Mouse (Mus musculus) stomach, postnatal 0 days (tissue): ENCODE measurements around the gene Cadm2. TPM values are rescaled to one million over a fixed set of nuclear protein-coding genes. Genes with fewer than 3 reads are reported as not detected.

Source experiments
- ATAC-seq: fragments of 200-750 bp; cut with Nextera tagmentation; 2 replicates; pipeline ENCODE4 v1.8.0; 2017; ENCODE audit not compliant: low FRiP score, low TSS enrichment
- DNase-seq: peaks from one replicate; pipeline ENCODE4 v3.0.0-alpha.2; 2016; ENCODE audit warnings: low spot score
- H3K27ac ChIP-seq: fragments of 300-500 bp; sonication (generic); replicated peaks from 2 replicates; pipeline ENCODE4 v1.5.1; 2014; ENCODE audit warnings: mild to moderate bottlenecking, control low read depth
- H3K27me3 ChIP-seq: fragments of 300-500 bp; sonication (generic); 2 replicates; pipeline ENCODE4 v1.6.1; 2014; ENCODE audit warnings: low read length; ENCODE audit not compliant: control insufficient read depth, insufficient read depth
- H3K36me3 ChIP-seq: fragments of 300-500 bp; sonication (generic); 2 replicates; pipeline ENCODE4 v1.6.1; 2014; ENCODE audit warnings: low read length, mixed read lengths; ENCODE audit not compliant: control insufficient read depth, insufficient read depth
- H3K4me1 ChIP-seq: fragments of 300-500 bp; sonication (generic); replicated peaks from 2 replicates; pipeline ENCODE4 v1.6.1; 2014; ENCODE audit warnings: antibody characterized with exemption; ENCODE audit not compliant: control insufficient read depth, insufficient read depth
- H3K4me2 ChIP-seq: fragments of 300-500 bp; sonication (generic); replicated peaks from 2 replicates; pipeline ENCODE4 v1.6.1; 2014; ENCODE audit warnings: low read depth, mild to moderate bottlenecking, control low read depth, moderate library complexity
- H3K4me3 ChIP-seq: fragments of 300-500 bp; sonication (generic); 2 replicates; pipeline ENCODE4 v1.5.1; 2014; ENCODE audit warnings: low read depth, low read length, control low read depth
- H3K9ac ChIP-seq: fragments of 300-500 bp; sonication (generic); 2 replicates; pipeline ENCODE4 v1.6.1; 2014; ENCODE audit warnings: mild to moderate bottlenecking, low read length, control low read depth, mixed read lengths
- H3K9me3 ChIP-seq: fragments of 300-500 bp; sonication (generic); 2 replicates; pipeline ENCODE4 v1.6.1; 2016; ENCODE audit warnings: low read length; ENCODE audit not compliant: control insufficient read depth
- CTCF ChIP-seq: IDR thresholded peaks from 2 replicates; pipeline ENCODE4 v1.5.1; 2016; ENCODE audit warnings: antibody characterized with exemption, low read depth, mild to moderate bottlenecking, moderate library complexity
- EP300 ChIP-seq: optimal IDR thresholded peaks from 2 replicates; pipeline ENCODE3; 2016; ENCODE audit warnings: antibody characterized with exemption
- WGBS: fragments of 180-500 bp; shearing (Covaris S2); extraction: QIAGEN DNeasy Blood & Tissue Kit; methylation state at CpG from one replicate; pipeline ENCODE4 v1.1.7; 2014; 5-methylcytosine and 5-hydroxymethylcytosine counted together
- polyA plus RNA-seq: library from polyadenylated mRNA; unstranded; fragments of >200 nt; fragmentation: Nextera tagmentation; extraction: Ambion mirVana; gene quantifications from 2 replicates; pipeline ENCODE4 v1.2.1, GENCODE M21; 2015

Gene Cadm2
- polyA plus RNA-seq, 1 experiment from 2014 or later, result 0.29 TPM

DNA sequence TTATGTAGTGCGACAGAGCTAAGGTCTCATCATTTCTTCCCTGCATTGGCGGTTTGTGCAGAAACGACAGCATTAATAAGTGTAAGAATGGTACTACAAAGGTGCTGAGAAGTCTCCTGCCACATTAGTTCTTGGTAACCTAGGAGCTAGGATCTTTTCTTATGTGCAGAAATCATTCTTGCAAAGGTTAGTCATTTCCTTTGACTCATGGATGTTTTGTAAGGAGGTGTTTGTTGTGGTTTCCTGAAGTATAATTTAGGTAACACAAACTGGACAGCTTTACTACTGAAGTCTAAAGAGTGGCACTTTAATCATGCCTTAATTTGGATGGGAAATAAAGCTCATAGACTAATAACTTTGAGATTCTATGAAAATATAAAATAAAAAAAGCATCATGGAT, 153.7 kb downstream of the Cadm2 start:
- WGBS, result 86% methylated on average over 3 of the region's 3 CpGs
- Histone ChIP-seq H3K36me3 (no peaks in the 10 kb centered on the region), H3K4me2 (no peak overlapping the region), H3K9ac (no peak overlapping the region), H3K4me3 (no peak overlapping the region), H3K9me3 (no peaks in the 10 kb centered on the region), H3K4me1 (no peaks in the 10 kb centered on the region), H3K27me3 (no peaks in the 10 kb centered on the region), H3K27ac (no peak overlapping the region)
- TF ChIP-seq CTCF, result no peak
- TF ChIP-seq EP300, result no peak
- no peak for ATAC-seq
- no peak for DNase-seq

DNA sequence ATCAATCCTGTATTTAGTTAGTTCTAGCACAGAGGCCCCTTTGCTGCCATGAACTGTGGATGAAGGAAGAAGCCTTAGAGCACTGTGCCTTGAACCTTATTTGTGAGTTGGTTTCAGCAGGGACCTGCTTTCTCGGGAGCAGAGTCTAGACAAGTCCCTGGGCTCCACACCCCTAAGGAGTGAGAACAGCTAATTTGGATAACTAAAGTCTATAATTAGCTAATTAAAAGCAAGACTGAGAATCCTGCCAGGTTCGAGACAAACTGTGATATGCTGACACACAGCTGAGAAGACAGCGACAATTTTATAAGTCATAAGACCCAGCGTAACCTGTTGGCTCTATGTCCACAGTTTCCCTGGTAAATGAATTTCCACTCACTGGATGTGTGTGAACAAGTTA, 184.4 kb downstream of the Cadm2 start:
- DNase-seq (no peak), ATAC-seq (no peak)
- H3K4me2 ChIP-seq, result no peak overlapping the region
- no peak overlapping the region for H3K27ac ChIP-seq
- H3K27me3 ChIP-seq, result no peaks in the 10 kb centered on the region
- H3K4me3 ChIP-seq, result no peak overlapping the region
- no peak overlapping the region for H3K9ac ChIP-seq
- 56% methylated on average over 4 of the region's 4 CpGs for WGBS
- H3K36me3 ChIP-seq, result no peaks in the 10 kb centered on the region
- no peaks in the 10 kb centered on the region for H3K4me1 ChIP-seq
- TF ChIP-seq EP300, result no peak
- no peak for TF ChIP-seq CTCF
- no peaks in the 10 kb centered on the region for H3K9me3 ChIP-seq

- no peak overlapping the region for H3K9ac ChIP-seq
- H3K9me3 ChIP-seq, result no peaks in the 10 kb centered on the region
- DNase-seq (no peak), ATAC-seq (no peak)
- H3K4me3 ChIP-seq, result no peak overlapping the region
- no peak overlapping the region for H3K4me2 ChIP-seq
- no peaks in the 10 kb centered on the region for H3K27me3 ChIP-seq
- TF ChIP-seq CTCF (no peak), EP300 (no peak)
- 28% methylated on average over 1 of the region's 1 CpGs for WGBS
- H3K4me1 ChIP-seq, result no peaks in the 10 kb centered on the region
- no peaks in the 10 kb centered on the region for H3K36me3 ChIP-seq
- no peak overlapping the region for H3K27ac ChIP-seq
Measured at GRCm38 (mm10) chr16:67425371-67425770, 195.3 kb downstream of the Cadm2 start.

- Histone ChIP-seq H3K27ac (no peak overlapping the region), H3K9me3 (no peaks in the 10 kb centered on the region), H3K4me3 (no peak overlapping the region), H3K4me1 (no peaks in the 10 kb centered on the region), H3K4me2 (no peak overlapping the region), H3K36me3 (no peaks in the 10 kb centered on the region), H3K27me3 (no peaks in the 10 kb centered on the region), H3K9ac (no peak overlapping the region)
- 62% methylated on average over 3 of the region's 3 CpGs for WGBS
- no peak for ATAC-seq
- no peak for TF ChIP-seq EP300
- DNase-seq, result no peak
Measured at GRCm38 (mm10) chr16:67410926-67411325, 209.8 kb downstream of the Cadm2 start.

- Histone ChIP-seq H3K36me3 (no peaks in the 10 kb centered on the region), H3K4me3 (no peak overlapping the region), H3K27me3 (no peaks in the 10 kb centered on the region), H3K4me2 (no peak overlapping the region), H3K27ac (no peak overlapping the region), H3K9ac (no peak overlapping the region), H3K4me1 (no peaks in the 10 kb centered on the region), H3K9me3 (no peaks in the 10 kb centered on the region)
- TF ChIP-seq EP300, result no peak
- no peak for TF ChIP-seq CTCF
- DNase-seq (no peak), ATAC-seq (no peak)
- 62% methylated on average over 2 of the region's 2 CpGs for WGBS
Measured at GRCm38 (mm10) chr16:67410482-67410881, 210.2 kb downstream of the Cadm2 start.

DNA sequence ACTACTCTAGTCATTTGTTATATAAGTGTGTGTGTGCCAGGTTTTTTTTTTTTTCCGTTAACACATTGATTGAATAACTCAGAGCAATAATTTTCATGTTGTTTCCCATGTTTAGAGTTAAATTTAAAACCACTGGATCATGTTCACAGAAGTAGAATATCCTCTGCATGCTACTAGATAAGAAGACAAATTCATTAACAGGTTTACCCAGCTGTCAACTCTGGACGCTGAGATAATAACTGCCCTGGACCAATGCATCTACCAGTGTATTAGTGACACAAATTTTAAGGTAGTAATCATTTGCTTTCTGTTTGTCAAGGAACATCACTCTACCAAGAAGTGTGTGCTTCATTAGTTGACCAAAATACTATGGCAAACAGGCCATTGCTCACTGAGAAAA, 253.0 kb downstream of the Cadm2 start:
- no peak overlapping the region for H3K9ac ChIP-seq
- DNase-seq (no peak), ATAC-seq (no peak)
- H3K27me3 ChIP-seq, result no peaks in the 10 kb centered on the region
- no peak overlapping the region for H3K27ac ChIP-seq
- no peaks in the 10 kb centered on the region for H3K9me3 ChIP-seq
- H3K4me2 ChIP-seq, result no peak overlapping the region
- no peaks in the 10 kb centered on the region for H3K4me1 ChIP-seq
- H3K36me3 ChIP-seq, result no peaks in the 10 kb centered on the region
- 65% methylated on average over 2 of the region's 2 CpGs for WGBS
- no peak overlapping the region for H3K4me3 ChIP-seq
- TF ChIP-seq EP300 (no peak), CTCF (no peak)
